Mouse (Mus musculus): Measurements from ENCODE around the gene Bicra. TPM values are rescaled to one million over a fixed set of nuclear protein-coding genes. Genes with fewer than 3 reads are reported as not detected.

The Bicra gene
- polyA plus RNA-seq, 1 experiment from 2014 or later, result 6.9 TPM

DNA sequence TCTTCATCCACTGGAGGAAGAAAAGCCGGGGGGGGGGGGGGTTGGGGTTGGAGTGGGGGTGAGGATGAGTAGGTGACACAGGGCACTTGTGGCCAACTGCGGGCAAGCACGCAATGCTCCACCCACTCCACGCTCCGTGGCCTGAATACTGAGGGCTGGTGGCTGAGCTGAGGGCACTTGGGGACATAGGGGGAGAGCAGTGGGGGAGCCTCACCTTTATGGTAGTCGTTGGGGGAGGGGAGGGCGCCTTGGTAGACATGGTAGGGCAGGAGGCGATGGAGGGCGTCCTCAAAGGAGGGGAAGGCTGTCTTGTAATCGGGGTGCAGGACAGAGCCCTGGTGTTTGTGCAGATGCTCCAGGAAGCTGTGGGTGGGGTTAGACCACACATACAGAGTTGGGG lies 72.3 kb downstream of the Bicra start:
- peaks cover 98% of the 10 kb centered on the region for H3K36me3 ChIP-seq
- H3K27ac ChIP-seq (replicated peaks), result no peak overlapping the region
- H3K27me3 ChIP-seq (ENCODE audit: low read depth, poor library complexity, severe bottlenecking), result no peaks in the 10 kb centered on the region
- WGBS, result 94% methylated on average over 10 of the region's 10 CpGs
- DNase-seq (ENCODE audit: low spot score), result no peak
- no peak overlapping the region for H3K4me3 ChIP-seq
- peaks cover 10% of the 10 kb centered on the region; the same call in 1 of the 2 replicates for H3K9me3 ChIP-seq (replicated peaks)
- 0 out of 2 replicates have a peak, but pooled peaks cover 5% of the 10 kb centered on the region for H3K4me1 ChIP-seq

DNA sequence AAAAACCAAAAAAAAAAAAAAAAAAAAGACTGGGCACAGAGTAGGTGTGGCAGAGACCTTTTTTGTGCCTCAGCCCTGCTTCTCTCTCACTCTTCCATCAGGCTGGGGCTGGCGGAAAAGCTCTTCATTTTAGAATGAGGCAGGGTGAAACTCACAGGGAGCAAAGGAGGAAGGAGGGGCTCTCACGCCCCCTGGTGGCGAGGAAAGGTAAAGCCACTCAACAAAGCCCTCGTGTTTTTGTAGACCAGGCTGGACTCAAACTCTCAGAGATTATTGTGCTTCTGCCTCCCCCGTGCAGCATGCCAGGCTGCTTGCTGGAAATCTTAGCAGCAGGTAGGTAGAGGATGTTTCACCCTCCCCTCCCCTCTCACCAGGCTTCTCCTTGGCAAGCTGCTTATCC lies 73.0 kb downstream of the Bicra start:
- no peak overlapping the region for H3K4me3 ChIP-seq
- H3K27me3 ChIP-seq (ENCODE audit: low read depth, poor library complexity, severe bottlenecking), result no peaks in the 10 kb centered on the region
- H3K9me3 ChIP-seq (replicated peaks), result peaks cover 10% of the 10 kb centered on the region; the same call in 1 of the 2 replicates
- 65% methylated on average over 5 of the region's 5 CpGs for WGBS
- peak; percentile 41 for DNase-seq (ENCODE audit: low spot score)
- 0 out of 2 replicates have a peak, but pooled peaks cover 5% of the 10 kb centered on the region for H3K4me1 ChIP-seq
- no peak overlapping the region for H3K27ac ChIP-seq (replicated peaks)
- peaks cover 97% of the 10 kb centered on the region for H3K36me3 ChIP-seq

DNA sequence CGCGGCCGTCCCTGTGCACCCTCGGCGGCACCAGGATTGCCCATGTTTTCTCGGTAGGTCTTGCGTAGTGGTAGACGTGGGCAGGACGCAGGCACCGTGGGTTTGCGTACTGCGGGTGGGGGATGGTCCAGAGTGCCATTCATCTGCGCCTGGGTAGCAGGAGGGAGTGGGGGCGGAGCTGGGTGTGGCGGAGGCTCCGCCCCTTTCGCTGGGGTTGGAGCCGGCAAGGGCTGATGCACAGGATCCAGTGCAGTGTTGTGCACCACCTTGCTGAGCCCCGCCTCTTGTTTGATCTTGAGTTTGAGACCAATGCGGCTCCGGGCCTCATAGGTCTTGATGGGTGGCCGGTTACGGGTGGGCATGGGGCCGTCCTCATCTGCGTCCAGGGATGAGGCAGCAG lies 75.5 kb downstream of the Bicra start:
- H3K27me3 ChIP-seq (ENCODE audit: low read depth, poor library complexity, severe bottlenecking), result no peaks in the 10 kb centered on the region
- DNase-seq (ENCODE audit: low spot score), result no peak
- H3K36me3 ChIP-seq, result peaks cover 72% of the 10 kb centered on the region
- no peak overlapping the region for H3K4me3 ChIP-seq
- no peaks in the 10 kb centered on the region for H3K9me3 ChIP-seq (replicated peaks)
- WGBS, result 61% methylated on average over 25 of the region's 25 CpGs
- H3K27ac ChIP-seq (replicated peaks), result no peak overlapping the region
- peaks cover 8% of the 10 kb centered on the region; the same call in 1 of the 2 replicates for H3K4me1 ChIP-seq

DNA sequence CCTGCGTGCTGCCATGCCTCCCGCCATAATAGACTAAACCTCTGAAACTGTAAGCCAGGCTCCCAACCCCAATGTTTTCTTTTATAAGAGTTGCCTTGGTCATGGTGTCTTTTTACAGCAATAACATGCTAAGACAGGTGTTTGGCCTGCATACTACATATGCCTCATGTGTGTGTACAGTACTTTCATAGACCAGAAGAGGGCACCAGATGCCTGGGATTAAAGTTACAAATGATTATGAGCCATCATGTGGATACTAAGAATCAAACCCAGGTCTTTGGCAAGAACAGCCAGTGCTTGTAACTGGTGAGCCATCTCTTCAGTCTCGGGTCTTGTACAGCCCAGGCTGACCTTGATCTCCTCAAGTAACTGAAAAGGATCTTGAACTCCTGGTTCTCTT lies 78.0 kb downstream of the Bicra start:
- no peaks in the 10 kb centered on the region for H3K9me3 ChIP-seq (replicated peaks)
- H3K4me1 ChIP-seq, result peaks cover 13% of the 10 kb centered on the region; the same call in 1 of the 2 replicates
- no peaks in the 10 kb centered on the region for H3K27me3 ChIP-seq (ENCODE audit: low read depth, poor library complexity, severe bottlenecking)
- DNase-seq (ENCODE audit: low spot score), result no peak
- no peak overlapping the region for H3K27ac ChIP-seq (replicated peaks)
- no peak overlapping the region for H3K4me3 ChIP-seq
- WGBS, result 83% methylated on average over 3 of the region's 3 CpGs
- H3K36me3 ChIP-seq, result peaks cover 48% of the 10 kb centered on the region

DNA sequence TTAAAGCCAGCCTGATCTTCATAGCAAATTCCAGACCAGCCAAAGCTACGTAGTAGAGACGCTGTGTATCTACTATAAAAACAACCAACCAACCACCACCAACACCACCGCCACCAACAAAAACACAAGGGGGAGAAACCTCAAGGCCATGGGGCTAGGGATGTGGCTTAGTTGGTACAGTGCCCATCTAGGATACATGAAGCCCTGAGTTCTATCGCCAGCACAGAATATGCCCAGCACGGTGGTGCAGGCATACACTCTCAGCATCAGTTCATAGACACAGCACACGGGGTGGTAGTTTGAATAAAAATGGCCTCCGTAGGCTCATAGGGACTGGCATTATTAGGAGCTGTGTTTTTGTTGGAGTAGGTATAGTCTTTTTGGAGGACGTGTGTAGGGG lies 79.4 kb downstream of the Bicra start:
- Histone ChIP-seq H3K36me3 (peaks cover 35% of the 10 kb centered on the region), H3K27me3 (ENCODE audit: low read depth, poor library complexity, severe bottlenecking) (no peaks in the 10 kb centered on the region), H3K4me3 (no peak overlapping the region), H3K9me3 (replicated peaks) (no peaks in the 10 kb centered on the region), H3K27ac (replicated peaks) (no peak overlapping the region), H3K4me1 (peaks cover 13% of the 10 kb centered on the region; the same call in 1 of the 2 replicates)
- 85% methylated on average over 8 of the region's 8 CpGs for WGBS
- no peak for DNase-seq (ENCODE audit: low spot score)

DNA sequence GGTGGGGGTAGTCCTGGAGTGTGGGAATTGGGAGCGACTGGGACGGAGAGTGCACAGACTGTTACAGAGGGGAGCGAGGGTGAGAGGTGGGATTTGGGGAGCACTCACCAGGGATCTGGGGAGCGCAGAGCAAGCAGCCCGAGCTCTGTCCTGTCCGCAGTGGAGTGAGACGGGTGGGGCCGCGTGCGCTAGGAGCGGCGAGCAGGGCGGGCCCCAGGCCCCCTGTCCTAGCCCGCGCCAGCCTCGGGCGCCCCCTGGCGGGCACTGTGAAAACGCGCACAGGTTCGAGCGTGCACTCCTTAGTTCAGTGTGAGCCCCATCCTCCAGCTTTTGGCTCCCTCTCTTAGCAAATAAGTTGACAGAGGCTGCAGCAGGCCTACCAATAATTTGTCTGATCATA lies 80.4 kb downstream of the Bicra start, which contains the start of gene Ehd2:
Gene Ehd2, minus strand, starts transcription at position 256 of the 400 bp plus-strand sequence.
- peak; percentile 78 for DNase-seq (ENCODE audit: low spot score)
- under 1% methylated on average over 22 of the region's 22 CpGs for WGBS
- Histone ChIP-seq H3K4me1 (peaks cover 20% of the 10 kb centered on the region), H3K9me3 (replicated peaks) (no peaks in the 10 kb centered on the region), H3K27me3 (ENCODE audit: low read depth, poor library complexity, severe bottlenecking) (no peaks in the 10 kb centered on the region), H3K36me3 (peaks cover 25% of the 10 kb centered on the region), H3K27ac (replicated peaks) (peak within 1 kb of the TSS; percentile 76), H3K4me3 (peak within 1 kb of the TSS; percentile 55)

DNA sequence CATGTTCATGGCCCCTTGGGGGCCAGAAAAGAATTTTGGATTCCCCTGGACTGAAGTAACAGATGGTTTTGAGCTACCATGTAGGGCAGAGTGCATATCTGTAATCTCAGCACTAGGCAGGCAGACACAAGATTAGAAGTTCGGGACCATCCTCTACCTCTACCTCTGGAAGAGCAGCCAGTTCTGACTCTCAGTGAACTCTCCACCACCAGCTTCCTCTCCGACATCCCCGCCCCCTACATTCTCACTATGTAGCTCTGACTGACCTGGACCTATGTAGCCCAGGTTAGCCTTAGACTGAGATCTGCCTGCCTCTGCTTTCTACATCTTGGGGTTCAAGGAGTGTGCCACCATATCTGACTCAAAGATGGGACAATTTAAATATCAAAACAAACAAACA lies 81.2 kb downstream of the Bicra start:
- no peak for DNase-seq (ENCODE audit: low spot score)
- Histone ChIP-seq H3K36me3 (peaks cover 16% of the 10 kb centered on the region), H3K27me3 (ENCODE audit: low read depth, poor library complexity, severe bottlenecking) (0 out of 2 replicates have a peak, but pooled peaks cover 3% of the 10 kb centered on the region), H3K4me3 (peak overlapping the region; percentile 55; the same call in 1 of the 2 replicates), H3K4me1 (peaks cover 21% of the 10 kb centered on the region), H3K27ac (replicated peaks) (no peak overlapping the region), H3K9me3 (replicated peaks) (no peaks in the 10 kb centered on the region)
- 78% methylated on average over 3 of the region's 3 CpGs for whole genome bisulfite sequencing

DNA sequence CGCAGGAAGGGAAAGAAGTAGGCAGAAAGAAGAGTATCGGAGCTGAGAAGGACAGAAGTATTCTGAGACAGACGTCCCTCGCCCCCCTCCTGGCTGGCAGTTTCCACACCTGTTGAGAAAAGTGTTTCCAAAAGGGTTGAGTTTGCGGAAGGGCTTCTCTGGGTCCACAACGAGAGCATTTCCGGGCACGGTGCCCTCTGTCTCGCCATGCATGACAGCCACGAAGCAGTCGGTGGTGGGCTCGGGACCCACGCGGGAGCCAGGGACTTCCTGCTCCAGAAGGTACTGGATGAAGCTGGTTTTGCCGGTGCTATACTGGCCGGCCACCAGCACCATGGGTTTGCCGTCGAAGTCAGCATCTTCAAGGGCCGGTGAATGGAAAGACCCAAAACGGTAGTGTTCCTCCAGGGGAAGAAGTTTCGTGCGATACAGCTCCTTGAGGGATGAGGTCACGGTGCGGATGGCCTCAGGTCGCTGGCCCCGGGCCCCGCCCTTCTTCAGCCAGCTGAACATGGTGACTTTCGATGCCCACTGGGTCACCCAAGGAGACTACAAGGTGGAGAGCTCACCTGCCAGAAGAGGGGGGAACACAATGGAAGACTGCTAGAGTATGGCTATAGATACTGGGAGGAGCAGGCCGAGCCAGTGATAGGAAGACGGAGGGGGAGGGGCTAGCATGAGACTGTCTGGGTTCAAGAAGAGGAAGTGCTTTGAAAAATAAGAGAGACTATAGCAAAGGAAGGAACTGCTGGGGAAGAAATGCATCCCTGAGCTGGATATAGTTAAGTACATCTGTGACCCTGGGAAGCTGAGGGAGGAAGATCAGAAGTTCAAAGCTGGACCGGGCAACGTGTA lies 83.7 kb downstream of the Bicra start:
- no peak for DNase-seq (ENCODE audit: low spot score)
- H3K4me1 ChIP-seq, result peaks cover 29% of the 10 kb centered on the region
- H3K27ac ChIP-seq (replicated peaks), result no peak overlapping the region
- no peaks in the 10 kb centered on the region for H3K36me3 ChIP-seq
- H3K4me3 ChIP-seq, result no peak overlapping the region
- H3K27me3 ChIP-seq (ENCODE audit: low read depth, poor library complexity, severe bottlenecking), result 0 out of 2 replicates have a peak, but pooled peaks cover 3% of the 10 kb centered on the region
- H3K9me3 ChIP-seq (replicated peaks), result no peaks in the 10 kb centered on the region
- 88% methylated on average over 32 of the region's 32 CpGs for WGBS

DNA sequence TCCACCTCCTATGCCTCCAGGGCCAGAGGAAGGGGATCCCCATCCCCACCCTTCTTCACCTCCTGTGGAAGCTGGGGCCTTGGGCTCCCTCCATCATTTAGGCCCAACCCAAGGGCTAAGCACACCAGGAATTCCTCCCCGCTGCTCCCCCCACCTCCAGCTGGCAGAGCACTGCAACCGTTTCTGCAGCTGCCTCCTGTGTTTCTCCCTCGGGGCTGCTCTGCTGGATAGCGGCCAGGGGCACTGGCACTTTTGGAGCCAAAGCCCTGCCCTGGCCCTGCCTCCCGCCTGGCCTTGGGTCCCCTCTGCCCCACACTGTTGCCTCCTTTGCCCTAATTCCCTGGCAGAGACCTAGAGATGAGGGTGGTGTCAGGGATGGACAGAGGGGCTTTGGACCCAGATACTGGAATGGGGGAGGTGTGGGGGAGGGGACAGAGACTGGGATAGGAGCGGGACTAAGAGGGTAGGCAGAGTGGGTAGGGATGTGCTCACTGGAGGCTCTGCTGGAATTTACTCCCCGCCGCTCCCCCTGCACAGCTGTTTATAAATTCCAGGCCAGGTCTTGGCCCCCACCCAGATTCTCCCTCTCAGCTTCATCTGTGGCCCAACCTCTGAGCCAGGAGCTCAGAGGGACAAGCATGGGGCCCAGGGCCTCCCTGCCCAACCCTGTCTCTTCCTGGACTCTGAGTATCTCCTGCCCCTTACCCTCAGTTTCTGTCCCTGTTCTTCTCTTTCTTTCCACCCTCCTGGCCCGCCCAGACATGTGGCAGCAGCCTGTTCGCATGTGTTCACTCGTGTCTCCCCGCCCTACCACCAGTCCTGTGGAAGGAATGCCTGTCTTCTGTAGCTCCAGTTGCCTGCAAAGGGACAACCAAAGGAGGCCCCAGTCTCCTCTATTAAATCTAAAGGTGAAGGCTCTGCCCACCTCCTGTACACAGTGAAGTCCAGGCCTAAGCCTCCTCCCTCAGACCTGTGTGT lies 85.1 kb downstream of the Bicra start:
- H3K27ac ChIP-seq (replicated peaks), result peak overlapping the region; percentile 9; the same call in 1 of the 2 replicates
- peaks cover 29% of the 10 kb centered on the region for H3K4me1 ChIP-seq
- H3K27me3 ChIP-seq (ENCODE audit: low read depth, poor library complexity, severe bottlenecking), result 0 out of 2 replicates have a peak, but pooled peaks cover 3% of the 10 kb centered on the region
- no peak for DNase-seq (ENCODE audit: low spot score)
- H3K9me3 ChIP-seq (replicated peaks), result no peaks in the 10 kb centered on the region
- 41% methylated on average over 12 of the region's 12 CpGs for WGBS
- no peak overlapping the region for H3K4me3 ChIP-seq
- H3K36me3 ChIP-seq, result no peaks in the 10 kb centered on the region

DNA sequence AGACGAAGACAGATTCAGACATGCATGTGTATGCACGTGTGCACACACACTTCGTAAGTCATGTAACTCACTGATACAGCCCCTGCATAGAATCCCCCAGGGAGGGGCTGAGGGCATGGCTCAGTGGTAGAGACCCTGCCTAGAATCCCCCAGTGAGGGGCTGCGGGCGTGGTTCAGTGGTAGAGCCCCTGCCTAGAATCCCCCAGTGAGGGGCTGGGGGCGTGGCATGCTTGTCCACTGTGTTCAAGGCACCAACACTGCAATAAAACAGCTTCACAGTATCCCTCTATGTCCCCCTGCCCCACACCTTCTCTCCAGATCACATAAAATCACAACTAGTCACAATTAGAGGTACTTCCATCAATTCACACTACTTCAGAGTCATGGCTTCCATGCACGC lies 85.9 kb downstream of the Bicra start:
- Histone ChIP-seq H3K4me3 (no peak overlapping the region), H3K9me3 (replicated peaks) (no peaks in the 10 kb centered on the region), H3K27me3 (ENCODE audit: low read depth, poor library complexity, severe bottlenecking) (0 out of 2 replicates have a peak, but pooled peaks cover 3% of the 10 kb centered on the region), H3K27ac (replicated peaks) (no peak overlapping the region), H3K4me1 (peaks cover 21% of the 10 kb centered on the region), H3K36me3 (no peaks in the 10 kb centered on the region)
- WGBS, result 89% methylated on average over 7 of the region's 7 CpGs
- DNase-seq (ENCODE audit: low spot score), result no peak

DNA sequence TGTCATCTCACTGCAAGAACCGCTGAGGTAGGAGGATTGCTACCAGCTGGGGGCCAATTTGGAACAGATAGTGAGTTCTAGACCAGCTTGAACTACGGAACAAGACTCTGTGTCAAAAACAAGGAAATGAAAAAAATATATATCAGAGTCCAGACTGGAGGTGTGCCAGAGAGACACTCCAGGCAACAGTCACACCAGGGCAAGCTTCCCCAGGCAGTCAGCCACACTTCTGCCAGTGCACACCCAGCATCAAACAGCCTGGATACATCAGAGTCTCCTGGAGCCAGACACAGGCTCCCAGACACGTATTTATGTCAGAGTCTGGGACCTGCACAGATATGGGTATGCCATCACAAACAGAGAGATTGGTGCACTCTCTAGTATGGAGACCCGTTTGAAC lies 86.5 kb downstream of the Bicra start:
- Histone ChIP-seq H3K27me3 (ENCODE audit: low read depth, poor library complexity, severe bottlenecking) (peaks cover 7% of the 10 kb centered on the region; the same call in 1 of the 2 replicates), H3K27ac (replicated peaks) (no peak overlapping the region), H3K36me3 (no peaks in the 10 kb centered on the region), H3K4me3 (no peak overlapping the region), H3K4me1 (peaks cover 21% of the 10 kb centered on the region), H3K9me3 (replicated peaks) (no peaks in the 10 kb centered on the region)
- DNase-seq (ENCODE audit: low spot score), result no peak
- WGBS, result 76% methylated on average over 4 of the region's 4 CpGs

DNA sequence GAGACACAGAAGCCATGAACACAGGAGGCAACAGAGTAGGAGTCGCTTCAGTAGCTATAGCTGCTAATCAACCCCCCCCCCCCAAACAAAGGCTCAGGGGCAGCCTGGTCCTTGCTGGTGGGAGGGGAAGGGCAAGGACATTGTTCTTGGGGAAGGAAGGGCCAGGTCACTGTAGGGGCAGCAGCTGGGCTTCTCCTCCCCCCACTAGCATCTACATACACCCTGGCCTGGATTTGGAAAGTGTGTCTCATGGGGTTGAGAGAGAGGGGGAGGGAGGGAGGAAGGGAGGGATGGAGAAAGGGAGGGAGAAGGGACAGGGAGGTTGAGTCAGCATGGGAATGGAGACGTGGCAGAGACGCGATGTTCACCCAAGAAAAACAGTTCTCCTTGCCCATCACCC lies 87.0 kb downstream of the Bicra start:
- Histone ChIP-seq H3K27me3 (ENCODE audit: low read depth, poor library complexity, severe bottlenecking) (peaks cover 13% of the 10 kb centered on the region; the same call in 1 of the 2 replicates), H3K9me3 (replicated peaks) (no peaks in the 10 kb centered on the region), H3K27ac (replicated peaks) (peak overlapping the region; percentile 55), H3K4me3 (no peak overlapping the region), H3K36me3 (no peaks in the 10 kb centered on the region), H3K4me1 (peaks cover 24% of the 10 kb centered on the region)
- 52% methylated on average over 4 of the region's 4 CpGs for WGBS
- no peak for DNase-seq (ENCODE audit: low spot score)
